Mouse (Mus musculus): Measurements from ENCODE around the gene Morf4l1.

Morf4l1 gene

DNA sequence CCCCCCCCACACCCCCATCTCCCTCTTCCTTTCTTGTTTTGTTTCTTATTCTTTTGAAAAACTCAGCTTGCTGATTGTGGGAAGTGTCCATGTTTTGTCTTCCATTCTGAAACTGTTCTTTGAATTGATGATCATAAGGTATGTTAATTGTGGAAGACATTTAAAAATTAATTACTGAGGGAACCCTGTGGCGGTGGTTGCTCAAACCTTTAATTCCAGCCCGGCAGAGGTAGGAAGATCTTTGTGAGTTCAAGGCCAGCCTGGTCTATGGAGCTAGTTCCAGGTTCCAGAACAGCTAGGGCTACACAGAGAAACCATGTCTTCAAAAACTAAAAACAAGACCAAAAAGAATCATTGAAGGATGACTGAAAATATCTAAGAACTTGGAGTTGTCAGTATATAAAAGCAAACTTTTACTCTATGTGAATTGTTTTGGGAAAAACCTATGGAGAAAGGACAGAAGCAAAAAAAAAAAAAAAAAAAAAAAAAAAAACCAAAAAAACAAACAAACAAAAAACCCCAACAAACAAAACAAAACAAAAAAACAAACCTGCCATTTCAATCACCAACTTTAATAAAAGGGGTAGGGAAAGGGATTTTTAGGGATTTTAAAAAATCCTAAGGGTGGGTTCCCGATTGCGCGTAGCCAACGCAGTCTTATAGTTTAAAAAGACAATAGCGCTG is 11.0 kb upstream of the Morf4l1 start:
- POLR2A ChIA-PET: interaction anchor here (0.6 to 9.4 kb wide), 17 partner anchors 8 to 143 kb away, joined by 3 to 252 read pairs (median 9); partner anchors contain the start of gene Morf4l1 (in 3 of the 4)
- CTCF ChIA-PET: interaction anchor here (0.6 to 3.8 kb wide), 9 partner anchors 8 to 81 kb away, joined by 3 to 44 read pairs (median 11); partner anchors contain the start of gene Morf4l1 (in 2 of the 4)

DNA sequence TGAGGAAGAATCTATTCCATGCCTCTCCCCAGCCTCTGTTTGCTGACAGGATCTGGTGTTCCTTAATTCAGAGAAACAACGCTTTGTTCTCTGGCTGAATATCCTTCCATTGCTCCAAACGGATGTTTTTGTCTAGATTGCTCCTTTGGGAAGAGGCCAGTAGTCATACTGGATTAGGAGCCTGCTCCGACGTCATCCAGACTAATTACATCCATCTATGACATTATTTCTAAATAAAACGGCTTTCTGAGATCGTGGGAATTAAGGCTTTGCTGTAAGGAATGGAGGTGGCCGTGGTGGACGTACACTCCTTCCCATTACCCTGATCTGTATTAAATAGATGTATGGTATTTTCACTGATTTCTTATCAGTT is 10.3 kb upstream of the Morf4l1 start:
- POLR2A ChIA-PET: interaction anchor here (0.6 to 9.4 kb wide), 8 partner anchors 9 to 238 kb away, joined by 3 to 252 read pairs (median 12); partner anchors contain the start of gene Morf4l1 (in 3 of the 4)

DNA sequence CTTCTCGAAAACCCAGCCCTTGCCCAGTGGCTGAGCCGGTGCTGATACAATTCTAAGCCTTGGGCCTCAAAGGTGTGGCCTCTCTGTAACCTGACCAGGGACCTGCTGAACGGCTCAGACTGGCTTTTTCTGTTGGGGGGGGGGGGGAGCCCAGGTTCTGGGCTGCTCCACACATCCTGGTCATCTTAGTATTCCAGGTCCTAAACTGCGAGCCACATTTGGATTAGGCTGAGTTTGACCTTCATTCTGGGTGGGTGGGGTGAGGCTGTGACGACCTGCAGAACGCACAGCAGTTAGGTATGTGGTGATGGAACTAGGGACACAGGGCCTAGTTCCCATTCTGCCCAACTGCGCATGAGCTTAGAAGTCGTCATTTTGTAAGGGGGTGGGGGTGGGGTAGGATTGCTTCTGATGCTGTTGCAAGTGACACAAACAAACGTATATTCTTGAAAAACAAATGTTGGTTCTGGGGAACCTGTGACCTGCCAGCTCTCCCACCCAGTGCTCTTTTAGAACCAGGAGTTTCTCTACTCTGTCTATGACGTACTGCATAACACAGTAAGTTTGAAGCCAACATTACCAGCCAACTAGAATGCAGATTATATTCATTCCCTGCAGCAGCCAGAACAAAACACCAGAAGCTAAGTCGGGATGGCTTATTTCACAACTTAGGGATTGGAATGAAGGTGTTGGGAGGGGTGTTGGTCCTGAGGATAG is 9.7 kb upstream of the Morf4l1 start:
- CTCF ChIA-PET: interaction anchor here in 3 of 4 experiments (0.8 to 3.8 kb wide), 4 partner anchors 10 to 11 kb away, joined by 3 to 44 read pairs (median 9); partner anchors contain the start of gene Morf4l1 (in 1 of the 3)
- POLR2A ChIA-PET: interaction anchor here (0.6 to 9.4 kb wide), 12 partner anchors 9 to 1654 kb away, joined by 3 to 252 read pairs (median 6); partner anchors contain the start of gene Morf4l1 (in 3 of the 4)

More for the DNA sequence above, 10.3 kb upstream of the Morf4l1 start:
- CTCF ChIA-PET: interaction anchor here in 3 of 4 experiments (0.8 to 3.8 kb wide), 4 partner anchors 10 to 11 kb away, joined by 3 to 44 read pairs (median 9); partner anchors contain the start of gene Morf4l1 (in 1 of the 3)

DNA sequence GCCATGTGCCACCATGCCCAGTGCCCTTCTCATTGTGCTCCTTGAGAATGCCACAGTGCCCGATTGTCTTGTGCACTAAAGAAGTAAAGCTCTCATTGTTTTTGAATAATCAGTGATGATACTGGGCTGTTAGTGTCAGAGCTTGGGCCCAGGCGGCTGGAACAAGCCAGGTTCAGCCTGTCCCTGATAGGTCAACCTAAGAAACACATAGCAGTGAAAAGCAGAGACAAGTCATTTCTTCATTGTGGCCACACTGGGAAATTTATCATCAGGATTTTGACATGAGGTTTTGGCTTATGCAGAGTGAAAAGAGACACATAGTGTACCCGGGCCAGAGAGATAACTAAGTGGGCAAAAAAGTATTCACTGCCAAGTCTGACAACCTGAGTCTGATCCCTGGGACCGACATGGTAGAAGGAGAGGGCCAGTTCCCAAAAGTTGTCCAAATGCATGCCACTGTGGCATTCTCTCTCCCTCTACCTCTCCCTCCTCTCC is 7.7 kb upstream of the Morf4l1 start:
- POLR2A ChIA-PET: interaction anchor here in 2 of 4 experiments (0.9 to 9.4 kb wide), 6 partner anchors 7 to 39 kb away, joined by 3 to 252 read pairs (median 4); partner anchors contain the start of gene Morf4l1 (in 2 of the 2)
- CTCF ChIA-PET: interaction anchor here in 2 of 4 experiments (0.6 to 1.6 kb wide), 3 partner anchors 8 to 114 kb away, joined by 3 to 4 read pairs (median 3); no protein-coding TSS in a partner anchor

DNA sequence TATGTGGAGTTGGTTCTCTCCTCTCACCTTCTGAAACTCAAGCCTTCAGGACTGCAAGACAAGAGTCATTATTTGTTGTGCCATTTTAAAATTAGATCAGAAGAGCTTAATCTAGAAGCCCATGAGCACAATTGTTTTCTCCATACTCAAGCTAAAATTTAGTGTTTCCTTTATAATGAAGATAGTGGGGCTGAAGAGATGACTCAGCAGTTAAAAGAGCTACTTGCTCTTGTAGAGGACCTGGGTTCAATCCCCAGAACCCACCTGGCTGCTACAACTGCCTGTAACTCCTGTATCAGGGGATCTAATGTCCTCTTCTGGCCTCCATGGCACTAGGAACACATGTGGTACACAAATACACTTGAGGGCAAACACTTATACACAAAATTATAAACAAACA is 2.7 kb upstream of the Morf4l1 start:
- CTCF ChIA-PET: interaction anchor here in 1 of 4 experiments (1.1 to 1.8 kb wide), 2 partner anchors 9 to 35 kb away, joined by 4 to 11 read pairs; no protein-coding TSS in a partner anchor
- POLR2A ChIA-PET: interaction anchor here in 3 of 4 experiments (0.6 to 8.3 kb wide), 12 partner anchors 7 to 1774 kb away, joined by 3 to 252 read pairs (median 8); no protein-coding TSS in a partner anchor

- ChIA-PET CTCF (interaction anchor here in 3 of 4 experiments (0.9 to 2.7 kb wide), 6 partner anchors 11 to 411 kb away, joined by 3 to 21 read pairs (median 6); partner anchors contain the start of gene Tmed3 (in 1 of the 3)), POLR2A (interaction anchor here (0.6 to 8.3 kb wide), 38 partner anchors 7 to 1307 kb away, joined by 3 to 252 read pairs (median 9); partner anchors contain the start of genes Adamts7 (in 2 of the 4) and Tbc1d2b (in 1 of the 4))
Observed at GRCm38 (mm10) chr9:90115308-90115700, 730 bp upstream of the Morf4l1 start.

DNA sequence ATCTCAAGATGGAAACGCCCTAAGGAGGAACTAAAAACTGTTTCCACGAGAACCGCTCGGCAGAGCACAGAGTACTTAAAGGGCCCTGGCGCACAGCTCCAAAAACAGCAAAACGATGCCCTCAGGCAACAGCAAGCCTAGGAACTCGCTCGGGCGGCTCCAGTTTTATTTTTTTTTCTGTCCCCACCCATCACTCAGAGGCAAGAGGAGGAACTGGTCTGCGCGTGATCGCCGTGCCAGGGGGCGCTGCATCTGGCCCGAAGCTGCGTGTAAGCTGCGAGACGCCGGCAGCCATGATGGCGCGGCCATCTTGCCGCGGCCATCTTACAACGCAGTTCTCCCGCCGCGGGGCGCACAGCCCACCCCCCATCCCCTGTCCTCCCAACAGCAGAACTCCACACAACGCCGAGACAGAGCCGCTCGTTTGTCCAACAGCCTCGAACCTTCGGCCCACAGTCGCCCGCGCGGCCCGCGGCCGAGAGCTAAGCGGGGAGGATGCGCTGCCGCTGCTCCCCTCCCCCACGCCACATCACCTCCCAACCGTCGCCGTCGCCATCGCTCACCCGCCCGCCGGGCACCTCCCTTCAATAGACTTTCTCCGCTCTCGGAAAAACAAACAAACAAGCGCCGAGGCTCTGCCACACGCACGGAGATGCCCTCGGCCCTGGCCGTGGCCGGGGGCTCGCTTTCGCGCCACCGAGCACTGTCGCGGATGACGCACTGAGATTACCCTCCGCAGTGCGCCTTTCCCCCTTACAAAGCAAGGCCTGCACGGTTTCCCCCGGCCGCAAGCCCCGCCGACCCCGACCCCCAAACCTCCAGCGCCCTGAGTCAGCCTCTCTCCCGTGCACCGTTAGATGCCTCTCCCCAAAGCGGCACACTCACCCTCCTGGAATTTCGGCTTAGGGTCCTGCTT is 665 bp downstream of the Morf4l1 start:
- CTCF ChIA-PET: interaction anchor here (0.6 to 2.7 kb wide), 17 partner anchors 8 to 286 kb away, joined by 3 to 21 read pairs (median 4); no protein-coding TSS in a partner anchor
- POLR2A ChIA-PET: interaction anchor here (0.6 to 8.3 kb wide), 69 partner anchors 8 to 1632 kb away, joined by 3 to 252 read pairs (median 5); partner anchors contain the start of genes Adamts7 (in 2 of the 4), Ctsh (in 1 of the 4) and Tbc1d2b (in 1 of the 4)

DNA sequence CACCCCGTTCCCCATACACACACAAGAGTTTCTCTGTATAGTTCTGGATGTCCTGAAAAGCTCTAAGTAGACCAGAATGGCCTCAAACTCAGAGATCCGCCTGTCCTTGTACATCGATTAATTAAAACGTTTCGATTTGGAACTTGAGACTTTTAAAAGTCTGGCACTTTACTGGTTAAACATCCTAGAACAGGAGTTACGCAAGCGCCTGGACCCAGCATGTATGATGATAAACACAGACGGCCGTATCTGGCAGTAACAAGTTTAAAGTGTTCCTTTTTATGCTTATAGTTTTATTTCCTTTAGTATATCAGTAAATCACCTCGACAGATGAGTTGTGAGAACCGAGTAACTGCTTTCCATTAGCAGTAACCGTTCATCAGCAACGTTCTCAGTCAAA is 1.4 kb downstream of the Morf4l1 start:
- CTCF ChIA-PET: interaction anchor here in 3 of 4 experiments (0.6 to 2.7 kb wide), 6 partner anchors 9 to 139 kb away, joined by 3 to 14 read pairs (median 6); no protein-coding TSS in a partner anchor

DNA sequence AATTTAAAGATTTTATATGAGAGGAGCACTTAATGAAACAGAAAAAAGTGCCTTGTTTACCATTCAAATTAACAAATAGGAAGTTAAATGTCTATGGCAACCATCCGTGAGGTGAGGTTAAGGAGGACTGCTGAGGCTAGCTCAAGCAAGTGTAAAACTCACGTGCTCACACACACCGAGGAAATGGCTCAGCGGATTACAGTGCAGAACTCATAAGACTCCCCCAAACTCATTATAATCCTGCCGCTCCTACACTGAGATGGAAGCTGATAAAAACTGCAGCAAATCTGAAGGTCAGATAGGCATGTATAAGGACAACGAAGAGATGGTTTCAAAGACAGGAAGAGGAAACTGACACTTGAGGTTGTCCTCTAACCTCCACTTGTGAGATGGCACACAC is 5.2 kb downstream of the Morf4l1 start:
- ChIA-PET POLR2A (interaction anchor here (0.7 to 7.1 kb wide), 21 partner anchors 7 to 64 kb away, joined by 3 to 138 read pairs (median 7); no protein-coding TSS in a partner anchor), CTCF (interaction anchor here in 2 of 4 experiments (0.9 to 1.4 kb wide), 4 partner anchors 9 to 18 kb away, joined by 3 to 5 read pairs (median 3); no protein-coding TSS in a partner anchor)

More for the DNA sequence above, 1.4 kb downstream of the Morf4l1 start:
- POLR2A ChIA-PET: interaction anchor here (0.6 to 8.3 kb wide), 41 partner anchors 8 to 1631 kb away, joined by 3 to 252 read pairs (median 8); partner anchors contain the start of genes Adamts7 (in 1 of the 4), Ctsh (in 1 of the 4) and Tbc1d2b (in 1 of the 4)

DNA sequence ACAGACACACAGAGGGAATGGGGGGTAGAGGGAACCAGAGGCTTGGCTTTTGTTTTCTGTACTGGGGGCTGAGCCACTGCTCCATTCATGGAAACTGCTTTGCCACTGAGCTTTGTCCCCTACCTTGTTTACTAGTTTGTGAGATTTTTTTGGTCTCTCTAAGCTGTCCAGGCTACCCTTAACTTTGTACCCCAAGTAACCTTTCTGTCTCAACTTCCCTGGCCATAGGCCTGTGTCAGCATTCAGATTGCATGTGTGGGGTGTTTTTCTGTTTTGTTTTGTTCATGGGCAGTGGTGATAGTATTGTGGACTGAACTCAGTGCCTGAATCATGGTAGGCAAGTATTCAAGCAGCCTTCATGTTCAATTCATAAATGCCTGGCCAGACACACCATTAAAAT is 6.3 kb downstream of the Morf4l1 start:
- ChIA-PET POLR2A (interaction anchor here in 3 of 4 experiments (0.5 to 7.1 kb wide), 24 partner anchors 8 to 339 kb away, joined by 3 to 138 read pairs (median 6); no protein-coding TSS in a partner anchor), CTCF (interaction anchor here in 2 of 4 experiments (0.6 to 1.9 kb wide), 5 partner anchors 8 to 134 kb away, joined by 3 to 10 read pairs (median 4); no protein-coding TSS in a partner anchor)

GRCm38 (mm10) chr9:90106915-90107314 is 7.7 kb downstream of the Morf4l1 start:
- POLR2A ChIA-PET: interaction anchor here (0.6 to 7.1 kb wide), 15 partner anchors 8 to 207 kb away, joined by 3 to 138 read pairs (median 6); no protein-coding TSS in a partner anchor
- CTCF ChIA-PET: interaction anchor here in 1 of 4 experiments (0.8 kb wide), 1 partner anchor 20 kb away, joined by 3 read pairs; no protein-coding TSS in a partner anchor

DNA sequence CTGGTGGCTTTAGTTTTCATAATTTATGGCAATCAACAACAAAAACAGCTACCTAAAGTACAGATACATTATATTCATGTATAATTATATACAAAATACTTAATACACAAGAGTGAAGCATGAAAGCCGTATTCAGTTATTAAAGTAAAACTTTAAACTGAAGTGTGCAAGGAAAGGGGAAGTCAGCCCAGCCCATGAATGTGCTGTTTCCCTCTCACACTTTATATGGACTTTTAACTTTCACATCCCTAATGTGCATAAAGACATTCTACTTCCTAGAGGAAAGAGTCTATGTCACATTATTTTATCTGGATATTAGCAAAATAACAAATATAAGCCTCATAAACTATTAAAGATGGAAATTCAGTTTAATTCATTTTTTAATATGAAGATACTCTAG is 9.1 kb downstream of the Morf4l1 start:
- ChIA-PET POLR2A (interaction anchor here (0.9 to 7.1 kb wide), 8 partner anchors 8 to 21 kb away, joined by 3 to 138 read pairs (median 19); partner anchors contain the start of gene Morf4l1 (in 3 of the 4)), CTCF (interaction anchor here in 3 of 4 experiments (0.6 to 3.1 kb wide), 3 partner anchors 8 to 89 kb away, joined by 3 to 8 read pairs (median 3); partner anchors contain the start of gene Morf4l1 (in 1 of the 3))

DNA sequence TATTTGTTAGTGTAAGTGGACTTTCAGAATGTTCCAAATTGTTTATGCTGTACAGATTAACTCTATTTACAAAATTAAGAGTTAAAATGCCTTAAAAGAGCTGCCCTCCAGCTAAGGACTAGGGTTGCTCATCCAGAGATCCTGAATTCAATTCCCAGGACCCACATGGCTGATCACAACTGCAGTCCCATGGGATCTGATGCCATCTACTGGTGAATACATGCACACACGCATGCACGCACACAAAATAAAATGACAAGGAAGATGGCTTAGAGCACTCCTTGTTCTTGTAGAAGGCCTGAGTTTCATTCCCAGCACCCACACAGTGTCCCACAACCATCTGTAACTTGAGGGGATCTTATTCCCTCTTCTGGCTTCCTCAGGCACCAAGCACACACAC is 13.8 kb downstream of the Morf4l1 start:
- POLR2A ChIA-PET: interaction anchor here in 2 of 4 experiments (1.0 to 3.2 kb wide), 7 partner anchors 8 to 17 kb away, joined by 5 to 43 read pairs (median 14); partner anchors contain the start of gene Morf4l1 (in 2 of the 2)
- CTCF ChIA-PET: interaction anchor here in 2 of 4 experiments (0.6 to 1.0 kb wide), 3 partner anchors 8 to 197 kb away, joined by 3 read pairs; no protein-coding TSS in a partner anchor

DNA sequence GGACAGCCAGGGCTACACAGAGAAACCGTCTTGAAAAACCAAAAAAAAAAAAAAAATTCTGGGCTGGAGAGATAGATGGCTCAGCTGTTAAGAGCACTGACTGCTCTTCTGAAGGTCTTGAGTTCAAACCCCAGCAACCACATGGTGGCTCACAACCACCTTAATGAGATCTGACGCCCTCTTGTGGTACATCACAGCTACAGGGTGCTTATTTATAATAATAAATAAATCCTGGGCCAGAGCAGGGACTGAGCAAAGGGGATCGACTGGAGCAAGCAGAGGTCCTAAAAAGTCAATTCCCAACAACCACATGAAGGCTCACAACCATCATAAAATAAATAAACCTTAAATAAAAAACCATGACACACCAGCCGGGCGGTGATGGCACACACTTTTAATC is 15.6 kb downstream of the Morf4l1 start:
- ChIA-PET CTCF (interaction anchor here (0.5 to 1.8 kb wide), 11 partner anchors 9 to 196 kb away, joined by 3 to 10 read pairs (median 4); partner anchors contain the start of gene Morf4l1 (in 1 of the 4)), POLR2A (interaction anchor here in 3 of 4 experiments (0.6 to 8.0 kb wide), 14 partner anchors 8 to 28 kb away, joined by 3 to 108 read pairs (median 6); partner anchors contain the start of gene Morf4l1 (in 3 of the 3))

- ChIA-PET CTCF (interaction anchor here in 2 of 4 experiments (0.5 to 0.6 kb wide), 2 partner anchors 9 to 349 kb away, joined by 3 to 5 read pairs; no protein-coding TSS in a partner anchor), POLR2A (interaction anchor here (0.9 to 4.7 kb wide), 9 partner anchors 9 to 109 kb away, joined by 3 to 87 read pairs (median 12); partner anchors contain the start of gene Morf4l1 (in 3 of the 4))
Observed at GRCm38 (mm10) chr9:90089339-90090104, 25.1 kb downstream of the Morf4l1 start.

Measured in embryonic stem cell, embryonic (primary cell).